ENCODE assay signal across 26 mouse cellular contexts in the genomic region with DNA sequence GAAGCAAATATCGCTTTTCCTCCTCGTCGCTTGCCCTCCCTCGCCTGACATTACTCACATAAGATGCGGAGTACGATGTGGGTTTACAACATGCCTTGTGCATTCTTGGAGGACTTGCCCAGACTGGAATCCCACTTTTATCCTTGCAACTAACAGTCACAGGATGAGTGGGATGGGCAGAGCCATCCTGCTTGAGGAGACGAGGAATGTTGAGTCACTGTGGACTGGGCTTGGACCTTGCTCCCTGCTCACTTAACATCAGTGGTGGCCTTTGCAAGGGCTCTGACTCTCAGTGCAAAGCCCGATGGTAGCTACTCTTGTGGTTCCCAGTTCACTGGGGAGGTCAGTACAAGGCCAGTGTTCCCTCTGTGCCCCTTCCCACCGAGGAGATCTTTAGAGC. TPM values are rescaled to one million over a fixed set of nuclear protein-coding genes. Genes with fewer than 3 reads are reported as not detected.
A peak's percentile ranks its signal among the peaks of the same experiment; 100 is the strongest.
DNase-seq lines count a peak whose midpoint lies in the region; ATAC-seq lines count a peak whose summit lies in the region.
"Had no signal": no experiment of that assay in that cellular context is flagged by ENCODE, and none has a peak within 500 bp of the region (broad histone marks: within the 10 kb centered on the region; RNA-seq: fewer than 3 reads in every experiment).

No protein-coding gene starts in this region.

- no peaks in the 10 kb centered on the region for H3K36me3 ChIP-seq in liver, embryonic 16.5 days (ENCODE audit: control insufficient read depth, insufficient read depth)
- no peaks in the 10 kb centered on the region for H3K36me3 ChIP-seq in liver, embryonic 12.5 days
- H3K36me3 ChIP-seq in intestine, embryonic 15.5 days: no peaks in the 10 kb centered on the region
- H3K36me3 ChIP-seq: heart, embryonic 13.5 days; midbrain, embryonic 13.5 days had no signal

- H3K27ac ChIP-seq in liver, embryonic 16.5 days (ENCODE audit: low read length): no peak overlapping the region
- no peak overlapping the region for H3K27ac ChIP-seq in liver, embryonic 12.5 days
- H3K27ac ChIP-seq in intestine, embryonic 15.5 days: no peak overlapping the region
- H3K27ac ChIP-seq: forebrain, embryonic 13.5 days; heart, adult 2 months; heart, embryonic 13.5 days; hindbrain, embryonic 14.5 days; midbrain, embryonic 13.5 days had no signal

- 0 out of 2 replicates have a peak, but pooled peaks have one; percentile 11 for ATAC-seq in liver, embryonic 16.5 days (ENCODE audit: low read depth)
- no peak for ATAC-seq in liver, embryonic 12.5 days
- peak; percentile 77 for ATAC-seq in intestine, embryonic 15.5 days
- ATAC-seq: forebrain, embryonic 13.5 days; lung, postnatal 0 days; midbrain, embryonic 13.5 days had no signal

- no peaks in the 10 kb centered on the region for H3K27me3 ChIP-seq in liver, embryonic 16.5 days (ENCODE audit: control insufficient read depth, insufficient read depth, low read depth, low read length)
- H3K27me3 ChIP-seq in liver, embryonic 12.5 days (replicated peaks): peaks cover 31% of the 10 kb centered on the region
- H3K27me3 ChIP-seq in intestine, embryonic 15.5 days (replicated peaks): no peaks in the 10 kb centered on the region

- no peak overlapping the region for H3K4me2 ChIP-seq in liver, embryonic 16.5 days (ENCODE audit: low read depth, low read length)
- H3K4me2 ChIP-seq in liver, embryonic 12.5 days: no peak overlapping the region
- H3K4me2 ChIP-seq in intestine, embryonic 15.5 days (replicated peaks): no peak overlapping the region
- H3K4me2 ChIP-seq: forebrain, embryonic 13.5 days; heart, embryonic 13.5 days; hindbrain, embryonic 14.5 days; midbrain, embryonic 13.5 days had no signal

- DNase-seq in adrenal gland, adult (ENCODE audit: inconsistent age in 2 of 2, low spot score in 1 of 2): peak; percentile 44 to 64
- DNase-seq in adrenal gland, postnatal 4 days (ENCODE audit: low spot score in 2 of 2): no peak
- no peak for DNase-seq in kidney, postnatal 10 days
- DNase-seq in urinary bladder, postnatal 25 days (ENCODE audit: low spot score): no peak
- DNase-seq: cerebellum, adult 11 months; cerebellum, adult 9-10 months; cerebellum, postnatal 36 days; gastrocnemius, postnatal 25 days; heart, adult 2 months; heart, postnatal 10 days; kidney, adult 2 months; kidney, postnatal 4 days; liver; lung, adult 18-20 months; lung, postnatal 4 days; thymus, postnatal 4 days had no signal

- no peak overlapping the region for H3K9ac ChIP-seq in liver, embryonic 16.5 days (ENCODE audit: low read depth, low read length)
- no peak overlapping the region for H3K9ac ChIP-seq in liver, embryonic 12.5 days
- no peak overlapping the region for H3K9ac ChIP-seq in intestine, embryonic 15.5 days
- H3K9ac ChIP-seq: forebrain, embryonic 13.5 days; heart, embryonic 13.5 days; hindbrain, embryonic 14.5 days; midbrain, embryonic 13.5 days had no signal

- no peaks in the 10 kb centered on the region for H3K9me3 ChIP-seq in liver, embryonic 16.5 days (replicated peaks; ENCODE audit: control insufficient read depth, low read length)
- H3K9me3 ChIP-seq in liver, embryonic 12.5 days (replicated peaks): no peaks in the 10 kb centered on the region
- no peaks in the 10 kb centered on the region for H3K9me3 ChIP-seq in intestine, embryonic 15.5 days
- H3K9me3 ChIP-seq: forebrain, embryonic 13.5 days; heart, embryonic 13.5 days; megakaryocyte, embryonic 14.5 days; midbrain, embryonic 13.5 days had no signal

- 67% methylated on average over 9 of the region's 9 CpGs for WGBS in liver, embryonic 16.5 days (ENCODE audit: insufficient replicate concordance)
- 62% methylated on average over 9 of the region's 9 CpGs for whole genome bisulfite sequencing in liver, embryonic 12.5 days (ENCODE audit: insufficient replicate concordance)
- 68% methylated on average over 9 of the region's 9 CpGs for WGBS in intestine, embryonic 15.5 days

- H3K4me3 ChIP-seq in liver, embryonic 16.5 days (ENCODE audit: low read depth, low read length): no peak overlapping the region
- H3K4me3 ChIP-seq in liver, embryonic 12.5 days: no peak overlapping the region
- H3K4me3 ChIP-seq in intestine, embryonic 15.5 days (replicated peaks): no peak overlapping the region
- H3K4me3 ChIP-seq: forebrain, embryonic 13.5 days; heart, adult 2 months; heart, embryonic 13.5 days; megakaryocyte, embryonic 14.5 days; midbrain, embryonic 13.5 days had no signal

- H3K4me1 ChIP-seq in liver, embryonic 16.5 days (ENCODE audit: control insufficient read depth, low read depth, low read length): no peaks in the 10 kb centered on the region
- no peaks in the 10 kb centered on the region for H3K4me1 ChIP-seq in liver, embryonic 12.5 days
- H3K4me1 ChIP-seq in intestine, embryonic 15.5 days (replicated peaks): 0 out of 2 replicates have a peak, but pooled peaks cover 8% of the 10 kb centered on the region
- H3K4me1 ChIP-seq: megakaryocyte, embryonic 14.5 days had no signal

RNA-seq across cellular contexts. Expression of a gene that starts 22.1 kb away (rescaled TPM):
- total RNA-seq in adrenal gland, postnatal 4 days (2021): 10 to 100 TPM; 48.9 to 52.8 TPM
- 0.11 and 0.17 TPM in 2 replicates for polyA plus RNA-seq in liver, embryonic 16.5 days (2015; fragmentation: Nextera tagmentation; extraction: Ambion mirVana)
- polyA plus RNA-seq in liver, embryonic 12.5 days (2016; fragmentation: Nextera tagmentation; extraction: Ambion mirVana): 0.41 and 0.85 TPM in 2 replicates
- 4.7 and 5.4 TPM in 2 replicates for polyA plus RNA-seq in intestine, embryonic 15.5 days (2015; fragmentation: Nextera tagmentation; extraction: Ambion mirVana)
- total RNA-seq: MEL had no signal

Comparison
In these comparisons a context has a peak if more than half of its experiments do, and no peak if none do; other contexts are left out.
1. DNase-seq: peak in adrenal gland, adult (2 of 2); none in adrenal gland, postnatal 4 days (0 of 2), kidney, postnatal 10 days (single experiment) and urinary bladder, postnatal 25 days (single experiment).